Mouse (Mus musculus) right cerebral cortex, postnatal 14 days (tissue): Measurements from ENCODE around the gene Lhpp.

ENCODE experiments used
- DNase-seq: peaks from one replicate; pipeline ENCODE4 v3.0.0; 2022

Lhpp gene

GRCm38 (mm10) chr7:132747096-132747495 is 136.7 kb downstream of the Lhpp start:
- no peak for DNase-seq

DNA sequence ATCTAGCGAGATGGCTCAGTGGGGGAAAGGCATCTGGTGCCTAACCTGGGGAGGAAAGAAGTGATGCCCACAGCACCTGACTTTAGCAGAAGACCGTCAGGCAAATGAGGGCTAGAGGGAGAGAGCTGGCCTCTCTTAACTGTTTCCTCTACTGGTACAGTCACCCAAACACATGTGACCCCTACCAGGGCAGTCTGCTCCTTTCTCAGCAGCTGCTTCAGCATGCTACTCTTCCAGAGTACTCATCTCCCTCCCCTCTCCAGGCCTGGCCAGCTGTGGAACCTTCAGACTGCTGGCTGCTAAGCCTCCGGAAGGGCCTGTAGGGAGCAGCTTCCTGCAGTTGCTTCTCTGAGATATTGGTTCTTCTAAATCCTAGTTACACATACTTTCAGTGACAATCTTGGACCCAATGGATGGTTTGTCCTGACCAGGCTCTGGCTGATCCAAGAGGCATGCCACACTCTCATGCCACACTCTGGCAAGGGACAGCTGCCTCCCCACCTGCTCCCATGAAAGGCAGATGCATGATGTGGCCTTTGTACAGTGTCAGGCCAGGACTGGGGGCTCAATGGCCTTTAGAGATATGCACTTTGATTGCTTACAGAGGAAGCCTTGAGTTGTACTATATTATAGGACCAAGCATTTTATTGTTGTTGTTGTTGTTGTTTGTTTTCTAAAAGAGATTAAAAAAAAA is 137.8 kb downstream of the Lhpp start:
- DNase-seq = no peak

- no peak for DNase-seq
Observed at GRCm38 (mm10) chr7:132749504-132749903, 139.1 kb downstream of the Lhpp start.

DNA sequence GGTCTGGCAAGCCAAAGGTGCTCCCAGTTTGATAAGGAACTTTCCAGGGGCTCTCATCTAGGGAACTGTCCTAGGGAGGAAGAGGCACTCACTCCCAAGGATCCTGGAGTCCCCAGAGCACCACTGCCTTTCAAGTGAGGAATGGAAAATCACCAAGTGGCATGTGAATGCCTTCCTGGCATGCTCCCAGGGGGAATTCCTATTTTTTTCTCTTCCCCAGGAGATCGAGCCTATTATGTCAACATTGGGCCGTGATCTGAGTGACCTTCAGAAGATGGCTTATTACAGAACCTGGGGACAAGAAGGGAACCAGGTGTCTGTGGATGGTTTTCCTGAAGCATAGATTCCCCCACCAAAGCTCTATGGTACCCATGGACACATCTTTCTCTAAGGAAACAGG is 141.3 kb downstream of the Lhpp start:
- DNase-seq = no peak

DNA sequence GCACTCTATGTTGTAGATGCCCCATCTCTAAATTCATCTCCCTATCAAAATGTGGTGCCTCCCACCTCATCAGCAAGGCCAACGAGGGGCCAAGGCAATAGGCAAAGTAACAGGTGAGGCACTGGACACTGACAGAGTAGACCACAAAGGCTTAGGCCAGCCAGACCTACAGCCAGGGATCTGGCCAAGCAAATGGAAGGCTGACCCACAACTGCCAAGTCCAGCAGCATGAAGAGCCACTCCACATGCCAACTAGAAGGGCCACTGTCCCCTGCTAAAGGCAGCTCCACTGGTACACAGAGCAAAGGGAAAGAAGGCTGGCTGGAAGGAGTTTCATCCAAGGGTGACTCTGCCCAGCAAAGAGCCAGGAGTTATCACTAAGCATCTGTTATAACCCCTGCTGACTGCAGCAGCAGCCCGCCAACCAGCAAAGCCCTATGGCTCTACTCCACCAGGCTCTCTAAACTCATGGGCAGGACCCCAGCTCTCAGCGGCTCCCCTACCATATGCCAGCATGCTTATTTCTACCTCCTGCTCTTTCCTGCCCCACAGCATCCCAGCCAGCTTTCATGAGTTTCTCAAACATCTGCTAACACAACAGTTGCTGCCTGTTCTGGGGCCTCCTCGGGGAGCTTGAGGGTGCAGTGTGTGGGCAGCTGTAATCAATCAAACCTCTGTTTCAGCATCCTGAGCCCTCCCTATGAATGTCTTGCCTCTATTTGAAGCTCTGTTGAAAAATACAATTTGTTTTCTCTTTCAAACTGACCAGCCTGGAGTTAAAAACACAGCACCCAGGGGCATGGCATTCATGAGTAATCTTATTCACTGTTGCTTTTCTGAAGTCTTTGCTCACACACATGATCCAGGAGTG is 143.3 kb downstream of the Lhpp start:
- no peak for DNase-seq

GRCm38 (mm10) chr7:132754389-132754750 is 143.9 kb downstream of the Lhpp start:
- DNase-seq = no peak
